Mouse (Mus musculus) 416B (cell line): ENCODE results near the gene Gtf2a1l.

ENCODE experiments used
- DNase-seq: peaks from one replicate; pipeline ENCODE4 v3.0.0; 2011; ENCODE audit warnings: low read depth

Gtf2a1l gene

GRCm38 (mm10) chr17:88653375-88653769 lies 15.1 kb upstream of the Gtf2a1l start:
- no peak for DNase-seq

DNA sequence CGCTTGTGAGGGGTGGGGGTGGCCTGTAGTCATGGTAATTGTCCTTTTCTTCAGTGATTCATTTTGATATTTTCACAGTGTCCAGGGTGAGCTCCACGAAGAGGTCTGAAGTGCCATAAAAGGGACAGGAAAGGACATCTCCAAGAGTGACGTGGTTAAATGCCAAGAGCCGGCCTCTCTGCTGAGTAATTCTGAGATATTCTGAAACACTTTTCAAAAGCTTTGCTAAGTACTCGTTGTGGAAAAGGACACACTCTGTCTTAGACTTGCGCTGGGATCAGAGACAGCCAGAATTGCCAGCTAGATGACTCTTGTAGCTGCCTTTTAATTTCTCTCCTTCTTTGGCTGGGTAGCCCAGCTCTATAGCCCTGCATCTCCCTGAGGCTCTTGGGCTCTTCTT lies 9.9 kb upstream of the Gtf2a1l start:
- DNase-seq = no peak

DNA sequence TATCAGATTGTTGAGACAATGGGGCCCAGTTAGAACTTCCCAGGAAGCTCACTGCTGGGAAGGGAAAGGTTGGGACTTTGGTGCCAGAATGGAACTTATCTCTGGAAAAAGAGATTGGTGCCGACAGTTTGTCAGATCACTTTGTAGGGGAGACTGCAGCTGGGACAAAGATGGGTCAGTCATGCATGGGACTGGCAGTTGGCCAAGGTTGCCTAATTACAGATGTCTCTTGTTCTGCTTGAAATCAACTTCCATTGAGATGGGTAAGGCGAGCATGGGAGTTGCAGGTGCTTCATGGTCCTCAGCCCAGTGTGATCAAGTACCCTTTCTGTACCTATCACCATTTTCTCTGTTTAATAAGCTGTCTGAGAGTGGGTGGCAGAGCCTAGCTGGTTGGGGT lies 2.4 kb upstream of the Gtf2a1l start:
- DNase-seq = no peak

- DNase-seq = no peak
Observed at GRCm38 (mm10) chr17:88669921-88670320, 1.5 kb downstream of the Gtf2a1l start.

DNA sequence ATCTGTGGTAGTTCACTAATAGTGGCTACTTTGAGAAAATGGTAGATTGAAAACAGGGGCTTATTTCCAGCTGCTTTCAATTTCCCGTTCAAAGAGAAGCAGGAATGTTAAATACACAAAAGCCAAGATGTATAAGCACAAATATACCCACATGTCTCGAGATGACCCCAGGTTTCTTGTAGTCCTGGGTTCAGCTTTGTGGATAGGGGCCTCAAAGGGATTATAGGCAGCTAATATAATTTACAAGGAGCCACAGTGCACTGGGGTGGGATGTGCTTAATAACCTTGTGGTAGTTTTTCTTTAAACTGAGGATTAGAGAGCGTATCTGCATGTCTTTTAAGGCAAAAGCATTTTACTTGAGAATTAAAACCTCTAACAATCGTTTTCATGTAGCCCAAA lies 2.3 kb downstream of the Gtf2a1l start:
- no peak for DNase-seq

DNA sequence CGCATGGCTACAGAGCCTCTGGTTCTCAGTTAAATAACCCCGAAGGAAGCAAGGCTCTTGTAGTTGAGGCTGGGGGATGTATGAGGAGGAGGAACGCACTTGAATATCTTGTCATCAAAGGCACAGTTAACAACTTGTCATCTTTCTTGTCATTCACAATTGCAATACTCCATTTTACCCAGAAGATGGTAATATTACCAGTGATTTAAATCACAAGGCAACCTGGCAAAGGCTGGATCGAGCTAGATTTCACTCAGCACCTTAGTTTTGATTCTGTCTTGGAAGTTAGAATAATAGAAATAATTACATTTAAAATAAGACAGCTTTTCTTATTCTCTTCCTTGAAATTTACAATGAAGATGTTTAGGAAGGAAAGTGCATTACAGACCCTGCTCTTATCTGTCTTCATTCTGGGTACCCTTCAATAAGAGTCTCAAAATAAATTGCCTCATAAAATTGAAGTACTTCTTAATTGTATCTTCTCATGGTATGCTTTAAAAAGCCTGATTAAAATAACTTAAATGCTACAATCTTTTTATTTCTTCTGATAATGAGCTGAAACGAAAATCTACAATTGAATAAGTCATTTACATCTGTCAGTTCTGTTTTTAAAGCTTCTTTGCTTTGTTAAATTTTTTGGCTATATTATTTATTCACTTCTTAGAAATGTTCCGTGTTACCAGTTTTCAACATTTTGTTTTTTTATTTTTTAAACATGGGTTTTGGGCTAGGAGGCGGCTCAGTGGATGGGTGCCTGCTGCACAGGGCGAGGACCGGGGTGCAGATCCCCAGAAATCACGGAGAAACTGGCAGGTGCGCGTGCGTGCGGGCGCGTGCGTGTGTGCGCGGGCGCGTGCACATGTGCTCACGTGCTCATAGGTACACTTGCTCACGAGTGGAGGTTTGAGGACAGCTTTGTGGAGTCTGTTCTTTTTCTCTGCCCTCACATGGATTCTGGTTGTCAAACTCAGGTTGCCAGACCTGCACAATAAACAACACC lies 7.2 kb downstream of the Gtf2a1l start:
- DNase-seq = no peak

DNA sequence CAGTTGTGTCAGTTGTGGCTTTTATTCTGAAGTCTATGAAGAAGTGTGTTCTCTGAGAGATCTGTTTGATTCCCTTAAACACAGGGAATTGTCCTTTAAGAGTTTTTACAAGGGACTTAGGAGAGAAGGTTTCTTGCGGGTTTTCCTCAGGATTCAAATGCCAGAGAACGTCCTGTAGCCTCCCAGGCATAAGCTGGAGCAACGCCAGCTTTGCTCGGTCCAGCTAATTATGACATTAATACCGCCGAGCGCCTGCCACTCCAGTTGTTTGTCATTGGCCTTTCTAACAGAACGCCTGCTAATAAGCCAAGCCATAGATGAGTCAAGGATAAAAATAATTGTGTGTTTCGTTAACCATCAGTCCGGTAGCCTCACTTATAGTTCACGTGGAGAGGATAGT lies 19.8 kb downstream of the Gtf2a1l start:
- DNase-seq = no peak

DNA sequence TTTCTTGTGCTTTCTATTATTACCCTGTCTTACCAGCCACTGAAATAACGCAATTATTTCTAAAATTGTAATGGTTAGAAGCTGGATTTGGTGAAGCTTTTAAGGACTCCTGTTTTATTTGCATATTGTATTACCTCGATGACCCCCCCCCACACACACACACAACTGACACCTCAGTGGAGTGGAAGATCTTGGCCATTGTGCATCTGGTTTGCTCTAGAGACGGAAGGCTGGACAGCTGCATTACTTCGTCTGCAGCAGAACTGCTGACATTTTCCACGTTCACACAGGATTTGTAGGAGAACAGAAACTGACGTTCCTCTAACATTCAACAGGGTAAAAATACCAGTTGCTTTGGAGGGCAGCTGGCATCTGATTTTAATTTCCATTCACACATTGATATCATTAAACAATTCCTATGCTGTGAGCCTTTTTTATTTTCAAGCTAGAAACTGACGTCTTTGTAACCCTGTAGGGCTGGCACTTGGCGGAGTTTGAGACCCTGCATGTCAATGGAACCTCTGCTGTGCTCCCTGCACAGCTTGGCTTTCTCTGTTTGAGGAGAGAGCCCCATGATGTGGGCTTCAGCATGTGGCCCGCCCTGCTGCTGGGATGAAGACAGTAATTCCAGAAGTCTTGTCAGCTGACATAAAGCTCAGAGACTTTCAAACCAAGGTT lies 28.3 kb downstream of the Gtf2a1l start:
- no peak for DNase-seq

- no peak for DNase-seq
Observed at GRCm38 (mm10) chr17:88700901-88701300, 32.4 kb downstream of the Gtf2a1l start.

- DNase-seq = no peak
Observed at GRCm38 (mm10) chr17:88702345-88702744, 33.9 kb downstream of the Gtf2a1l start.

DNA sequence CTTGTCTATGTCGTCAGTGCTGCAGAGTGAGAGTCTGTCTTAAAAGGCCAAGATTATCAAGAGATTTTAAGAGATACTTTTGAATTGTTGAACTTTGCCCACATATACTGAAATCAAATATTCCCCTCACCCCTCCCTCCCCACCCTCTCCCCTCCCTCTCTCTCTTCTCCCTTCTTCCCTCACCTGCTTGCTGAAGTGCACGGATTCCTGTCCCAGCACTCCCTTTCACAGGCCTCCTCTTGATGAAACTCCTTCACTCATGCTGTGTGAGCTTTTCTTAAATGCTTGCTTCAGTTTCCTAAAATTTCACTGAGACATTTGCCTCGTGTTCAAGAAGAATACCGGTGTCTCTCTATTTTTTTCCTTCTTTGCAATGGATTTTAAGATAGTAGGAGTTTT lies 34.7 kb downstream of the Gtf2a1l start:
- no peak for DNase-seq

- no peak for DNase-seq
Observed at GRCm38 (mm10) chr17:88706231-88706649, 37.8 kb downstream of the Gtf2a1l start.

- no peak for DNase-seq
Observed at GRCm38 (mm10) chr17:88749646-88750045, 81.2 kb downstream of the Gtf2a1l start.

DNA sequence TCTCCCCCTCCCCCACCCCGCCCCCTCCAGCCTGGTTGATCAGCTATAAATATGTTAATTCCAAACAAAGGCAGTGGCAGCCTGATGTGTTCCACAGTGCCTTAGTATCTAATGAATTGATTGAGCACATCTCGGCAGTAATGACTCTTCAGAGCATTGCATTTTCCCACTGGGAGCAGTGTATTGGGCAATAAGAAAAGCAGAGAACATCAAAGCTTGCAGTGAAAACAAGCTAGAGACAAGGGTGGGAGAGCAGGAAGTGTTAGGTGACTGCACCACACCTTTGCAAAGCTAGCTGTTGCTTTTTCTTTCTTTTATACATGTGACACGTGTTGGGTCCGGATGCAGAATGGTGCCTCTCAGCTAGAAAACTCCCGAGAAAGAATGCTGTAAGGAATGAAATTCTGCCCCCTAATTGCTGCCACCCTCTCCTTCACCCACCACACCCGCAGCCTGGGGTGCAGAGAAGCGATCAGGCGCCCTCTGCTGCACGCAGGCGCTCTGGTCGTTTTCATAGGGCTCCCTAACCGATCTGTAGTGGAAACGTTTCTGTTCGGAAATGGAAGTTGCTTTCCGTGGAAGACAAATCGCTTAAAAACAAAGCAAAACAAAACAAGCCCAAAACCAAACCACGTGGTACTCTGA lies 84.5 kb downstream of the Gtf2a1l start:
- no peak for DNase-seq

DNA sequence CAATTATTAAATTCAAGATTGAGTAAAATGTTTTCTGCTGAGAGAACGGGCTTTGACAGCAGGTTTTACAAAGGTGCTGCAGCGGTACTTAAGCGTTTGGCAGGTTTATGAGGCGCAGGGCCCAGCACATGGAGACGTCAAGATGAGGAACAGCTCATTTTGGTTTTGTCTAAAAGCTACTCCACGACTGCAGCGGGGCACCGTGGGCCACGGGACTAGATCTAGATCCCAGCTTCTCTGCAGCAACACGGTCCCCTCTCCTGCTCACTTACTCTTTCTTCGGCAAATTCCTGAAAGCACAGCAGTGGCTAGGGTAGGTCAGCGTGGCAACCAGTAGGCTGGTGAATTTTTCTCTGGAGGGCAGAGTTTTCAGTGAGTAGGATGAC lies 85.0 kb downstream of the Gtf2a1l start:
- no peak for DNase-seq

- peak; percentile 81 for DNase-seq
Observed at GRCm38 (mm10) chr17:88755776-88756175, 87.3 kb downstream of the Gtf2a1l start.

DNA sequence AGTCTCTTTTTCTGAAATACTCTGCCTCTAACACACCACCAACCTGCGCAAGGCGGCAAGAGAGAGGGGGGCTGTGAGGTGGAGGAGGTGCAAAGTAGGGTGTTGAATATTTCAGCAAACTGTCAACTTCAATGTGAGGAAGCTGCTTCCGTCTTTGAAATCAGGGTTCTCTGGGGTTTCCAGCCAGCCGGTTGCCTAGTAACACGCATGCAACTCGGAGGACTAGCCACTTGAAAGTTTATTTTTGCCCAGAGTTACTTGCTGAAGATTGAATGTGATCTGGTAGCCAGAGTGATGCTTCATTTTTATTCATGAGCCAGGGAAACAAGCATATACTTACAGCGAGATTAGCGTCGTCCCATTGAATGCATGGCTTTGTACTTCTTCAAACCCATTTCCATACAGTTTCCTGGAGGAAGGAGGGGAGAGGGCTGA lies 89.6 kb downstream of the Gtf2a1l start:
- DNase-seq = no peak

DNA sequence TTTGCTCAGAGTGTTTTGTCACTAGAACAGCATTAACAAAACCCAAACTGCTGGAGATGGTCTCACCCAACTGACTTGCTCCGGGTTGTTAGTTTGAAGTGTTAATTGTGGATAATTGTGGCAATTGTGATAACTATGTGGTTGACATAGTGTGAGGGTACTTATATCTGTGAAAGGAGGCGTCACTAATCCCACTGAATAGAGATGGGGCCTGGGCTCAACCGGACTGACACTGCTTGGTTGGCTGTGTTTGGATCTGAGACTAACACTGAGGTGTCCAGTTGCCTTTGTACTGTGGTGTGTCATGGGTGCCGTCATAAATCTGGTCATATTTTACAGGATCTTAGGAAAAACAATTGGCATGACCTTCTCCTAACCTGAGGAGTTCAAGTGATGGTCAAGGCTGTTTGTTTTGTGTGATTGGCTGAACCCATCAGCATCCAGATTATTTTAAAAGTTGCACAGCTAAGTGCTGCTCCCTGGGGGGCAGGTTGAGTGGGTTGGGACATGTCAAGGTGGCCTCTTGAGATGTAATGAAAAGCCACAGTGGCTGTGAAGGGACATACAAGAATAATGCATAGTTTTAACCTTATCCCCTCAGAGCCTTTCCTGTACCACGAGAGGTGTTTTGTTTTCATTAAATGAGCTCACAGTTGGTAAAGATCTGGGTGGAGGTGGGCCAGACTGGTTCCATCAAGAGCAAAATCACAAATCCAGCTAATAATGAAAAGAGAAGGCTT lies 95.1 kb downstream of the Gtf2a1l start:
- no peak for DNase-seq

GRCm38 (mm10) chr17:88764136-88764485 lies 95.7 kb downstream of the Gtf2a1l start:
- DNase-seq = no peak
